Mouse (Mus musculus): Measurements from ENCODE around the gene Adh4. TPM values are rescaled to one million over a fixed set of nuclear protein-coding genes. Genes with fewer than 3 reads are reported as not detected.

The Adh4 gene
- polyA plus RNA-seq (2012; ENCODE audit: low replicate concordance), result not detected in 2 replicates

GRCm38 (mm10) chr3:138415121-138415690 is at the start of gene Adh4:
Adh4 (plus strand) TSS chr3:138415466.

GRCm38 (mm10) chr3:138442612-138443464 is 27.6 kb downstream of the Adh4 start, which contains the start of gene Adh5:
Adh5 (plus strand) TSS chr3:138443093.

Other genes starting within 250 kb of the Adh4 start
- not detected in 2 replicates for gene 4930579F01Rik, start 221.6 kb upstream of the Adh4 start, polyA plus RNA-seq (2012; ENCODE audit: low replicate concordance)
- not detected in 2 replicates for gene Adh7, start 197.7 kb upstream of the Adh4 start, polyA plus RNA-seq (2012; ENCODE audit: low replicate concordance)
- not detected in 2 replicates for gene Adh1, start 154.5 kb upstream of the Adh4 start, polyA plus RNA-seq (2012; ENCODE audit: low replicate concordance)
- not detected in 2 replicates for gene Adh6a, start 102.2 kb upstream of the Adh4 start, polyA plus RNA-seq (2012; ENCODE audit: low replicate concordance)
- not detected in 2 replicates for gene Adh6b, start 73.7 kb upstream of the Adh4 start, polyA plus RNA-seq (2012; ENCODE audit: low replicate concordance)
- 1.8 and 11.1 TPM in 2 replicates for gene Adh5, start 27.6 kb downstream of the Adh4 start, polyA plus RNA-seq (2012; ENCODE audit: low replicate concordance)
- gene Metap1, start 74.0 kb downstream of the Adh4 start, polyA plus RNA-seq (2012; ENCODE audit: low replicate concordance), result 11.5 and 19.4 TPM in 2 replicates
- gene Eif4e, start 110.7 kb downstream of the Adh4 start, polyA plus RNA-seq (2012; ENCODE audit: low replicate concordance), result 1.4 and 8.2 TPM in 2 replicates